Comparison of ENCODE assay signal across 26 mouse cellular contexts in the genomic region with DNA sequence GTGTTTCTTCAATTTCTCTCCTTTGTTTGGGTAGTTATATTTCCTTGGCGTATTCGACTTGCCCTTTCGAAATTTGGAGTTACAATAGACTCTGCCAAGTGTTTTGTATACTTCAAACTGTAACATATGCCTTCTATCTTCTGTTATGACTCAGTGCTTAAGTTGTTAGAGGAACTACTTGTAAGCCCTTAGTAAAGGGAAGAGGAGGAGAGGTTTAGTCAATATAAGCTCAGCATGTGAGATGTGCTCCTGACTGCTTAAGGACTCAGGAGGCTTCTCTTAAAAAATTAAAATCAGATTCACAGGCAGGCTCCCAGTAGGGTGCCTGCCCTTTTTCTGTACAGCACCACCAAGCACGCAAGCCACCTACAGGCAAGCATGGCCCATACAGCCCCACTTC.
"Had no signal": no experiment of that assay in that cellular context is flagged by ENCODE, and none has a peak within 500 bp of the region (broad histone marks: within the 10 kb centered on the region; RNA-seq: fewer than 3 reads in every experiment).

No protein-coding gene starts in this region.

- H3K4me3 ChIP-seq: gastrocnemius, adult 2 months; heart, adult 2 months; heart, embryonic 13.5 days; heart, embryonic 15.5 days; hindbrain, embryonic 13.5 days; hindbrain, embryonic 15.5 days; kidney, embryonic 15.5 days; limb, embryonic 13.5 days; limb, embryonic 15.5 days had no signal

- H3K4me2 ChIP-seq: heart, embryonic 11.5 days; heart, embryonic 13.5 days; heart, embryonic 15.5 days; hindbrain, embryonic 13.5 days; hindbrain, embryonic 15.5 days; kidney, embryonic 15.5 days; limb, embryonic 13.5 days; limb, embryonic 15.5 days had no signal

- H3K27me3 ChIP-seq: heart, embryonic 13.5 days; heart, embryonic 15.5 days; hindbrain, embryonic 13.5 days; hindbrain, embryonic 15.5 days; kidney, embryonic 15.5 days; limb, embryonic 13.5 days; limb, embryonic 15.5 days had no signal

- H3K36me3 ChIP-seq: heart, embryonic 13.5 days; heart, embryonic 15.5 days; hindbrain, embryonic 13.5 days; hindbrain, embryonic 15.5 days; kidney, embryonic 15.5 days; limb, embryonic 13.5 days; limb, embryonic 15.5 days had no signal

- H3K9ac ChIP-seq: heart, embryonic 13.5 days; heart, embryonic 15.5 days; hindbrain, embryonic 13.5 days; hindbrain, embryonic 15.5 days; kidney, embryonic 15.5 days; limb, embryonic 13.5 days; limb, embryonic 15.5 days had no signal

- H3K9me3 ChIP-seq: heart, embryonic 13.5 days; heart, embryonic 15.5 days; hindbrain, embryonic 13.5 days; hindbrain, embryonic 15.5 days; kidney, embryonic 15.5 days; limb, embryonic 13.5 days; limb, embryonic 15.5 days had no signal

- DNase-seq: gastrocnemius, adult 2 months; gastrocnemius, postnatal 10 days; gastrocnemius, postnatal 25 days; heart, adult 11 months; heart, adult 2 months; heart, postnatal 14 days; heart, postnatal 36 days; kidney, adult 11 months; kidney, adult 2 months; kidney, adult 9 months; kidney, postnatal 14 days; kidney, postnatal 36 days; layer of hippocampus, adult 9-11 months; layer of hippocampus, postnatal 36 days; left cerebral cortex, postnatal 4 days had no signal

- H3K27ac ChIP-seq: gastrocnemius, adult 2 months; heart, adult 2 months; heart, embryonic 13.5 days; heart, embryonic 15.5 days; hindbrain, embryonic 13.5 days; hindbrain, embryonic 15.5 days; hindbrain, postnatal 0 days; kidney, embryonic 15.5 days; kidney, postnatal 0 days; limb, embryonic 13.5 days; limb, embryonic 15.5 days had no signal

- H3K4me1 ChIP-seq: heart, embryonic 13.5 days; heart, embryonic 15.5 days; hindbrain, embryonic 13.5 days; hindbrain, embryonic 15.5 days; kidney, embryonic 15.5 days; limb, embryonic 13.5 days; limb, embryonic 15.5 days had no signal

- ATAC-seq: hindbrain, postnatal 0 days; intestine, embryonic 16.5 days had no signal
